Mouse (Mus musculus) megakaryocyte, embryonic 14.5 days (primary cell): ENCODE results near the gene Kcnip1. TPM values are rescaled to one million over a fixed set of nuclear protein-coding genes. Genes with fewer than 3 reads are reported as not detected.

ENCODE experiments used
- H3K27me3 ChIP-seq: replicated peaks from 2 replicates; pipeline ENCODE3; 2012; ENCODE audit warnings: inconsistent platforms
- H3K36me3 ChIP-seq: replicated peaks from 2 replicates; pipeline ENCODE3; 2012; ENCODE audit warnings: low read length, inconsistent platforms, mixed read lengths
- H3K4me1 ChIP-seq: 2 replicates; pipeline ENCODE4 v1.6.1; 2012; ENCODE audit warnings: inconsistent platforms
- H3K4me3 ChIP-seq: replicated peaks from 2 replicates; pipeline ENCODE3; 2012; ENCODE audit warnings: moderate library complexity, mild to moderate bottlenecking, inconsistent platforms
- H3K9me3 ChIP-seq: 2 replicates; pipeline ENCODE4 v1.6.1; 2012; ENCODE audit warnings: inconsistent platforms
- FLI1 ChIP-seq: IDR thresholded peaks from 2 replicates; pipeline ENCODE4 v1.6.1; 2012; ENCODE audit warnings: low read length, inconsistent platforms, mixed read lengths
- GATA1 ChIP-seq: IDR thresholded peaks from 3 replicates; pipeline ENCODE4 v1.6.1; 2012; ENCODE audit warnings: mixed read lengths, low read length, inconsistent platforms, borderline replicate concordance
- polyA plus RNA-seq: library from polyadenylated mRNA; stranded (reverse); fragments of >175 nt; gene quantifications from 2 replicates; pipeline ENCODE4 v1.2.3, GENCODE M21; 2012; ENCODE audit warnings: low replicate concordance; ENCODE audit not compliant: insufficient read depth

Gene Kcnip1
- polyA plus RNA-seq, 1 experiment = not detected

DNA sequence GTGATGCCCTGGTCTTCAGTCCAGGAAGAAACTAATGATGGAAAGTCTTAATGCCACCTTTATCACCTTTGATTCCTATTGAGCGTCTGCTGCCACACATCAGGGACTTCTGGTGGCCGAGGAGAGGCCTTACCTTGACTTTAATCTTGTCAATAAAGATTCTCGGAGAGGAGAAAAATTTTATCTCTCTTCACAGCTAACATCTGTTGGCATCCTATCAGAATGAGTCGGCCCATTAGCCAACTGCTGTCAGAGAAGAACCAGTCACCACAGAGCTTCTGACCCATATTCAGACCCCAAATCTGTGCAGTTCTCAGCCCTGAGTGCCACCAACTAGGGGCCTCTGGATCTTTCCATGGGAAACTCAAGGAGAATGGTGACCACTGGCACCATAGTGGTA, 107.0 kb downstream of the Kcnip1 start:
- TF ChIP-seq GATA1 (no peak), FLI1 (no peak)
- H3K36me3 ChIP-seq = no peaks in the 10 kb centered on the region
- no peaks in the 10 kb centered on the region for H3K9me3 ChIP-seq
- H3K4me1 ChIP-seq = no peaks in the 10 kb centered on the region; the same call in 1 of the 2 replicates
- no peaks in the 10 kb centered on the region for H3K27me3 ChIP-seq
- no peak overlapping the region for H3K4me3 ChIP-seq

DNA sequence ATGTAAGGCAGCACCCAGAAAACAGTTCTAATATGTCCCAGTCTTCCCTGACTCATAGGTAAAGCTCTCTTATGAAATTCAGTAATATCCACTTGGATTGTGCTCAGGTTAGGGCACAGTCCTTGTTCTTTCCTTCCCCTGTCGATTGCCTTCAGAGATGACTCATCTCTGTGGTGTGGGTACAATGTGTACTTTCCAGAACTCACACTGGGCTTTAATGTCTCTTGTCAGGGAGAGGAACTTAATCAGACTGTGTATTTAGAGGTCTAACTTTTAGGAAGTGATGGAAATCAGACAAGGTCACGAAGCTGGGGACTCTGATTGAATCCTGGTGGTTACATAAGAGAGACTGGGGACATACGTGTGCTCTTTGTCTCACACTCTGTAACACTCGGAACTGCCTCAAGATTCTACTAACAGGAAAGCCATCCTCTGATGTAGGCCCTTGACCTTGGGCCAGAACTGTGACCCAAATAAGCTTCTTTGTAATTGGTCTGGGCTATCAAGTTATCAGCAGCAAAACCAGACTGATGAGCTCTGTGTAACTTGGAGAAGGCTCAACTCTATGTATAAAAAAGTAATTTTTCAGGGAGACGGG, 110.1 kb downstream of the Kcnip1 start:
- H3K4me1 ChIP-seq = no peaks in the 10 kb centered on the region; the same call in 1 of the 2 replicates
- no peaks in the 10 kb centered on the region for H3K9me3 ChIP-seq
- no peaks in the 10 kb centered on the region for H3K36me3 ChIP-seq
- H3K27me3 ChIP-seq = no peaks in the 10 kb centered on the region
- TF ChIP-seq GATA1 = no peak
- H3K4me3 ChIP-seq = no peak overlapping the region

DNA sequence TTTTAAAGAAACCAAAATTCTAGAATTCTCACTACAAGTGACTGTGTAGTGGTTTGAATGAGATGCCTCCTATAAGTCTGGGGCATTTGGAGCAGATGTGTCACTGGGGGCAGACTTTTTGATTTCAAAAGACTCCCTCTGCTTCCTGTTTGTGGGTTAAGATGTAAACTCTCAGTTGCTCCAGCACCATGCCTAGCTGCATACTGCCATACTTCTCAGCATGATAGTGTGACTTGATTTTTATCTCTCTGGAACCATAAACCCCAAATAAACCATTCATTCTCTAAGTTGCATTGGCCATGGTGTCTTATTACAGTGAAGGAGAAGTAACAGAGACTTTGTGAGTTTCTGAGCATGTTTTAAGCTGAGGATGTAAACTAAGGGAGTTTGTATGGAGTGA, 118.0 kb downstream of the Kcnip1 start:
- no peak overlapping the region for H3K4me3 ChIP-seq
- peaks cover 2% of the 10 kb centered on the region for H3K27me3 ChIP-seq
- no peak for TF ChIP-seq FLI1
- TF ChIP-seq GATA1 = no peak
- H3K36me3 ChIP-seq = no peaks in the 10 kb centered on the region
- no peaks in the 10 kb centered on the region for H3K4me1 ChIP-seq
- H3K9me3 ChIP-seq = peaks cover 11% of the 10 kb centered on the region

DNA sequence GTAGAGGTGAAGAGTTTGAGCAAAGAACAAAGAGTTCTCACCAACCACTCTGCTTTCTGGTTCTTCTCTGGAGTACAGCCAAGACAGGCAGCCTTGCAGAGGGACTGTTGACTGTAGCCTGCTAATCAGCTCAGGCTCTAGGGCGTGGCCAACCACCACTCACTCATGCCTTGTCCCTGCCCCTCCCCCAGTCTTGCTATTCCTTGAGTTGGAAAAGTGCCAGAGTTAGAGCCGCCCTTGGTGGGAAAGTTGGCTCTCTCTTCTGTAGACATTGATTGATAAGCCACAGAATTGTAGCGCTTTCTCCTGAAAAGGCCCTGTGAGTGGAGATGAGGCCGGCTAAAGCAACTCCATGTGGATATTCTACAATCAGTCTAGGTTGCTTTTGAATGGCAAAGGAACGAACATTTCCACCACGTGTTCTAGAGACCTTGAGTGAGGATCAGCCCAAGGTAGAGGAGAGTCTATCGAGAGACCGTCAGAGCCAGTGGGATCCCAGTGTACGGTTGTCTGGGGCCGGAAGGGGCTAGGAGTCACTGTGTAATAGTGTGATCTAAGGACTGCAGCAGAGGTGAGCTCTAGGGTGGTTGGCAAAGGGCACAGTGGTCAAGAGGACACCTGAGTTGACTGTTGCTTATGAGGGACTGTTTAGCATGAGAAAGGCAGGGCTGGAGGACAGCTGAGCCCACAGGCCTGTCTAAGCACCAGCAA, 119.7 kb downstream of the Kcnip1 start:
- Histone ChIP-seq H3K27me3 (peaks cover 2% of the 10 kb centered on the region), H3K9me3 (peaks cover 11% of the 10 kb centered on the region), H3K4me1 (no peaks in the 10 kb centered on the region), H3K4me3 (no peak overlapping the region), H3K36me3 (no peaks in the 10 kb centered on the region)
- TF ChIP-seq GATA1 = no peak
- no peak for TF ChIP-seq FLI1

DNA sequence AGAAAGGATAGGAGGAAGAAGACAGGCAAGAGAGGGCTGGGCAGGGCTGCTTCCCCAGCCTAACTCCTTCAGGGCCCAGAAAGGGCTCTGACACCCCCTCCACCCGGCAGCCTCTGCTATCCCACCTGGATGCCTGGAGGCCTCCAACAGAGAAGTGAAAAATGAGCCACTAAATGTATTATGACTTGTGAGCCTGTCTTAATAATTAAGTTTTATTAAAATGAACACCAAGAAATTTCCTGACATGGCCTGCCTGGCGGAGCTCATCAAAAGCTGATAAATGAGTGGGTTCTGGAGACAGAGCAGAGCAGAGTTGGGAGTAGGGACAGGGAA, 120.3 kb downstream of the Kcnip1 start:
- Histone ChIP-seq H3K36me3 (no peaks in the 10 kb centered on the region), H3K4me3 (no peak overlapping the region), H3K9me3 (peaks cover 11% of the 10 kb centered on the region), H3K4me1 (no peaks in the 10 kb centered on the region), H3K27me3 (peaks cover 2% of the 10 kb centered on the region)
- no peak for TF ChIP-seq GATA1
- TF ChIP-seq FLI1 = no peak

DNA sequence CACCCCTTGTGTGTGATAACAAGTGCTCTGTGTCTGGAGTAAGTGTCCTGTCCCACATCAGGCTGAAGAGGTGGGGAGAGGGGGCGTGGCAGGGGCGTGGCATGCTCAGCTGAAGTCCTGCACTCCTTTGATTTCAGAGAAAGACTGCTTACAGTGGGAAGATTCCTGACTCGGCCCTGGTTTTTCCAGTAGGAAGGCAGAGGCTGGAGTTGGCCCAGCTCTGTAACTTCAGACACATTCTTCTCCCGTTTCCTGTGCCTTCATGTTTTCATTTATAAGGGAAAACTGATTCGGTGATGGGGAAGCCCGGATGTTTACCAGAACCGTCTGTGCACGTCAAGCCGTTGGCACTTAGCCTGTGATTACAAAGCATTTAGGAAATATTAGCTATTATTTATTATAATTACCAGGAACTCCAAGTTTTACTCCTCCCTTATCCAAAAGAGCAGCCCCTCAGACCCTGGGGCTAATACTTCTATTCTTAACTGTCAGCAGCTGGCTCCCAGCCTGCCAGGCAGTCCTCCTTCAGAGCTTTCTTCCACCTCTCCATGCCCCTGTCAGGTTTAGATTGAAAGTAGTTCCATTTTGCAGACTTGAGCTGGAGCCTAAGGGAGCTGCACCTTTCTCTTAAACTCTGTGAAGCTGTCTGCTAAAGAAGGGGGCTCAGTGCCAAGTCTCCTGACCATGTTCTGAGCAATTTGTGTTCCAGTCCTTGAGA, 120.8 kb downstream of the Kcnip1 start:
- Histone ChIP-seq H3K27me3 (peaks cover 2% of the 10 kb centered on the region), H3K9me3 (peaks cover 11% of the 10 kb centered on the region), H3K4me1 (no peaks in the 10 kb centered on the region), H3K36me3 (no peaks in the 10 kb centered on the region), H3K4me3 (no peak overlapping the region)
- no peak for TF ChIP-seq GATA1
- TF ChIP-seq FLI1 = no peak

DNA sequence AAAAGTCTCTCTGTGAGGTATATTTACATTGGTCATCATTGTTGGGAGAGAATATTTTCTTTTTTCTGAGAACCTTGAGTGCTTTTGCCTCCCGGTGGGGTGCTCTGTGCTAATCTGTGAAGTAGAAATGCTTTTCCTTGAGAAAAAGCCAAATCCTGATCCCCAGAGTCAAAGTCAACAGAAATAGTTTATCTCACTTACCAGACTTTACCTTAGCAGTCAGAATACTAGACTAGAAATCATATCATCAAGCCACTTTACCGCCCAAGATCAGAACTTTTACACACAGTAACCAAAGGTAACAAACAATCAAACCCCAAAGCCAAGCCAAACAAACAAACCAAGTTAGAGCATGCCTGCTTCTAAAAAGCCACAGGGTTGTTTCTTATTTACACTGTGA, 122.7 kb downstream of the Kcnip1 start:
- Histone ChIP-seq H3K27me3 (peaks cover 2% of the 10 kb centered on the region), H3K4me1 (no peaks in the 10 kb centered on the region), H3K9me3 (peaks cover 1% of the 10 kb centered on the region), H3K4me3 (no peak overlapping the region), H3K36me3 (no peaks in the 10 kb centered on the region)
- TF ChIP-seq FLI1 (no peak), GATA1 (no peak)

DNA sequence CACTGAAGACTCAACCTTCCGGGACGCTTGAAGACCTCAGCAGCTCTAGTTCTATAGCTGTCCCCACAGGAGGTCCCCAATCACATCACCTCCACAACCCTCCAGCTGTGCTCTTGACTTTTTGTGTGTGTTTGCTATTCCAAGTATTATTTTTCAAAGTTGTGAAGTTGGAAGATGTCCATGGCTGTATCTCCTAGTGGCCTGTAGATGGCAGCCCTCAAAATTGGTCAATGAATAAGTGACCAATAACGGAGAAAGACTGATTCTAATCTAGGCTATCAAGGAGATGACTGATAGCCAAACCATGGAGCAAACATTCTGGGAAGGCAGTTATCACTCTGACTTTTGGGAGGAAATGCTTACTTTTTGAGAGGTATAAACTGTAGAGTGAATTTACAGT, 123.4 kb downstream of the Kcnip1 start:
- H3K9me3 ChIP-seq = no peaks in the 10 kb centered on the region
- peaks cover 2% of the 10 kb centered on the region for H3K27me3 ChIP-seq
- TF ChIP-seq GATA1 = no peak
- TF ChIP-seq FLI1 = no peak

DNA sequence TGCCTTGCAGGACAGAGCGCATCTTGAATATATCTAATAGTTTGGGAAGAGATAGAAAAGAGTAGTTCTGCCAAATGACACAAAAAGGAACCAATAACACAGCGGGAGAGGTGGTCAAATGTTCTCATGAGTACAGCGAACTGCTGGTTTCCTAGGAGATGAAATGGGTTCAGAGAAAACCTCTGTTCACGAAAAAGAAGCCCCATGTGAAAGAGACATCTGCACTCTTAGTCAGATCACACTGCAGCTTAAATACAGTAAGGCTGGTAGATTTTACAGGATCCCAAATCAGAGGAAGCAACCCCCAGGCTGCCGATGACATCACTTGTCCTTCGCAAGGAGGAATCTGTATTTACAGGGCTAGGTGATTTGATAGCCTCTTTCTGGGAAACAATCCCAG, 126.2 kb downstream of the Kcnip1 start:
- Histone ChIP-seq H3K4me1 (no peaks in the 10 kb centered on the region; the same call in 1 of the 2 replicates), H3K36me3 (no peaks in the 10 kb centered on the region), H3K9me3 (peaks cover 2% of the 10 kb centered on the region; the same call in 1 of the 2 replicates), H3K27me3 (no peaks in the 10 kb centered on the region), H3K4me3 (no peak overlapping the region)
- TF ChIP-seq GATA1 = no peak
- TF ChIP-seq FLI1 = no peak

More for the DNA sequence above, 123.4 kb downstream of the Kcnip1 start:
- no peaks in the 10 kb centered on the region for H3K36me3 ChIP-seq
- H3K4me1 ChIP-seq = no peaks in the 10 kb centered on the region
- no peak overlapping the region for H3K4me3 ChIP-seq

DNA sequence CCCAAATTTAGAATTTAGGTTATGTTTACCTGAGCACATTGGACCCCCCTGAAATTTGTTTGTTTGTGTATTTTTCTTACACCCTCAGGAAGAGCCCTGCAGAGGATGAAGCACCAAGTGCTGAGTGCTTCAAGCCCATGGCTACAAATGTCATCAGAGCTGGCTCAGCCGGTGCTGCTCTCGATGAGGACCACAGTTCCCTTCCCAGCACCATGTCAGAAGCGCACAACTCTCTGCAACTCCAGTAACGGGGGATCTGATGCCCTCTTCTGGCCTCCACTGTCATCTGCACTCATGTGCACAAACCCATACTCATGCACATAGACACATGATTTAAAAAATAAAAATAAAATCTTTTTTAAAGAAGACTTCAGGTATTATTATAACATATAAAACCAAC, 128.7 kb downstream of the Kcnip1 start:
- H3K4me3 ChIP-seq = no peak overlapping the region
- H3K4me1 ChIP-seq = no peaks in the 10 kb centered on the region; the same call in 1 of the 2 replicates
- peaks cover 2% of the 10 kb centered on the region; the same call in 1 of the 2 replicates for H3K9me3 ChIP-seq
- TF ChIP-seq FLI1 = no peak
- TF ChIP-seq GATA1 = no peak
- H3K27me3 ChIP-seq = peaks cover 2% of the 10 kb centered on the region
- H3K36me3 ChIP-seq = no peaks in the 10 kb centered on the region
